Mouse (Mus musculus) retina, embryonic 14.5 days (tissue): Measurements from ENCODE around the gene Evx2.

ENCODE experiments used
- DNase-seq: peaks from one replicate; pipeline ENCODE4 v3.0.0-alpha.2; 2015; ENCODE audit warnings: low spot score

Evx2 gene

DNA sequence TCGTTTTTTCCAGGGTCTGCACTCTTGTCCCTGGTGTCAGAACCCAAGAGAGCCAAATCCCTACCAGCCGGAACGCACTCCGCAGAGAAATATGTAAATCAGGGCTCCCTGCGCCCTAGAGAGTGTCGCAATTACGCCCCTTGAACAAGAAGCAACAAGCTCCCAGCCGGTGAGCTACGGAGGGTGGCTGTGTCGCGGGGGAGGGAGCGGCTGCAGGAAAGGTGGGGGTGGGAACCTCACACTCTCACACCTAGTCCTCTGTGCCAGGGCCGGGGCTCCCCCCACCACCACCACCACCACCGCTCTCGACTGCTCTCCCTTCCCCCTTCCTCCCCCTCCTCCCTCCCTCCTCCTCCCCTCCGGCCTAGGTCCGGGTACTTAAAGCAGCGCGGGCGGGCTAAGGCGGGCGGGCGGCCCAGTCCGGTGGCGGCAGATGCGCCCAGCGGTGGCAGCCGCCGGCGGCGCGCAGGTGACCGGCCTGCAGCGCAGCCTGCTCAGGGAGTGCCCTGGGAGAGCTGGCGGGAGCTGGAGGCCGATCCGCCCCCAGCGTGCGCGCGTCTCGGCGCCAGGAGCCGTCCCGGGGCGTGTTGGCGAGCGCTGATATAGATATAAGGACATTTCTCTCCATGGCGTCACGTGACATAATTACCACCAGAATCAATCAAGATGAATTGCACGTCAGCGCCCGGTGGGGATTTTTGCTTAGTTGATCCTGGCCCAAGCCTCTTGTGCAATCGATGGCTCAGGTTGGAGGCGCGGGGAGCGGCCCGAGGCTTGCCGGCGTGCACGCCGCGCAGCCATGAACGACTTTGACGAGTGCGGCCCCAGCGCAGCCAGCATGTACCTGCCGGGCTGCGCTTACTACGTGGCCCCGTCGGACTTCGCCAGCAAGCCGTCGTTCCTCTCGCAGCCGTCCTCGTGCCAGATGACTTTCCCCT, 22.5 kb upstream of the Evx2 start:
- DNase-seq = no peak

DNA sequence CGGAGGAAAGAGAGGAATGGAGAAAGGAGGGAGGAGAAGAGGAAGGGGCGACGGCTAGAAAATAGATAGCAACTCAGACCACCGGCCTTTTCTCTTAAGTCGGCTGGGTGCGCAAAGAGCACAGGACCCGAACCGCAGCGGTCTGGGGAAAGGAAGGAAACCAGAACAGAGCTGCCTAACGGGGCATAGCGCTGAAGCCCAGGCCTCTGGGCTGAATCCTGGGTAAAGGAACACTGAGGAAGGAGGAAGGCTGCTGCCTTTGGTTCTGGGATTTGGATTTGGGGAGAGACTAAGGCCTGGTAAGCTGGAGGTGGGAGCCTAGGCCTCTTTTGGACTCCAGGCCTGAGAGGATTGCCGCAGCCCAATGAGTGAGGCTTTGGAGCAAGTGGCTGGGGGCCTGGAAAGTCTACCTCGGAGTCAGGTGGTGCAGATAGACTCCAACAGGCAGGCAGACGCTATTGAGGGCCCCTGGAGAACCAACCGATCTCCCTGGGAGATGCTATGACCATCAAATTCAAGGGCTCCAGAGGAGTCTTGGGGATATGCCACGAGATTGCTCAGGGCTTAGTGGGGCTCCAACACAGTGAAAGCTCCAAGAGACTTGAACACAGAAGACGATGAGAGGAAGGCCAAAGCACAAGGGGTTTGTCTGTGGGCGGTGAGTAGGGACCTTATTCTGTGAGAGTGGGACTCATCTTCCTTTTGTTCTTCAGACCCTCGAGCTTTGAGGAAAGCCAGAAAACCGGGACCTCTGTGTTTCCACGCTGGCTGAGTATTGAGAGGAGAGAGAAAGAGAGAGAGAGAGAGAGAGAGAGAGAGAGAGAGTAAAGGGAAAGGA, 21.4 kb upstream of the Evx2 start:
- DNase-seq = no peak

DNA sequence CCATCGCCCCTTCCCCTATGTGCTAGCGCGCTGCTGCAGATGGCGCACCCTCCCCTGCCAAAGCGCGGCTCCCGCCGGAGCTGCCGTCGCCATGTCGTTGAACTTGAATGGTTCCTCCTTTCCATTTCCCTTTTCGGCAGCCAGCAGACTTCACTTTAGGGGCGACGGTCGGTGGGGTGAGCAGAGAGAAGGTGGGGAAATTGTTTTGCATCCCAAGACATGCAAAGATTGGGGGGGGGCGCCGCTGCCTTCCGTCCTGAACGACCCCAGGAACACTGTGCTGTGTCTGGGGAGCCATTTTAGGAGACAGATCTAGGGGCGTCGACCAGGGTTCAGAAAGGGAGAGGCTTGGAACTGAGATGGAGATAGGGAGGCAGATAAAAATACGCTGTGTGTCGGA, 20.6 kb upstream of the Evx2 start:
- no peak for DNase-seq

DNA sequence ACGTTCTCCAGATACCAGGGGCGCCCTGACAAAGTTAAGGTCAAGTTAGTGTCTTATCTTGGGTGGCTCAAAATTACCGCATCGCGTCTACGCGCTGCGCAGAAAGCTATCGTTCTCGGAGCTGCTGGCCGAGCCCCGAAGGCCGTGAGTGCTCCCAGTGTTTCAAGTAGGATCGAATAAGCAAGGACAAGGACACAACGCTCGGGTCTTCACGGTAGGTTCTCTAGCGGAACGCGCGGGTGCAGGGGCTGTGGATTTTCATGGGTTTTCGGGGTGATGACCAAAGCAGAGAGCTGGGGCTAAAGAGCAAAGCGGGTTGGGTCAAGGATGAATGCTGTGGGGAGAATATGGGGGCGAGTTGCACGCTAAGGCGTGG, 20.2 kb upstream of the Evx2 start:
- DNase-seq = no peak

DNA sequence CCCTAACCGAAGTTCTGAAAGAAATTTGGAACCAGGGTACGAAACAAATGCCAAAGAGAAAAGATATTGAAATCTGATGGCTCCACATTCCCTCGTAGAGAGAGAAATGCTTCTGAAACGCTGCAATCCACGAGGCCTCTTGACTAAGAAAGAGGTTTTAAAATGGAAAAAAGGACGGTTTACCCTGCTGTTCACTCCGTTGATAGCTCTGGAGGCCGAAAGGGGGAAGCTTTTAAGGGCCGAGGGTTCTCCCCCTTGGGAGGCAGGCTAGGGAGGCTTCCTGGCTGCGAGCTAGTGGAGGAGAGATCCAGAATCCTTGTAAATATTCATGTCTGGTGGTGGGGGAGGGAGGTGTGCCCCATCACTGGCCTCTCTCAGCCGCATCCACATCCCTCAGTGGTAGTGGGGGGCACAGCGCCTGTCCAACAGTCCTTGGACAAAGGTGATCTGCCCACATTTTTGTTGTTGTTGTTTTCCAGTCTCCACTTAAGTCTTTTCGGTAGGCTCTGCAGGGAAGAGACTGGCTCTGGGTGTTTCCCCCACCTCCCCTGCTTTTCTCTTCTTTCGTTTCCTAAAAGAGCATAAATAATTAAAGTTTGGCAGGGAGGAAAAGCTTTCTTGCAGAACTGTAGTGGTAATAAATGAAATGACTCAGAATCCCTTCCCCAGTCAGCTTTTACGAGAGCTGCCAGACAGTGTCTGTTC, 19.7 kb upstream of the Evx2 start, which contains the start of gene Hoxd11:
Gene Hoxd11 (plus strand): TSS at position 667 of the 705 bp plus-strand sequence.
- DNase-seq = no peak

DNA sequence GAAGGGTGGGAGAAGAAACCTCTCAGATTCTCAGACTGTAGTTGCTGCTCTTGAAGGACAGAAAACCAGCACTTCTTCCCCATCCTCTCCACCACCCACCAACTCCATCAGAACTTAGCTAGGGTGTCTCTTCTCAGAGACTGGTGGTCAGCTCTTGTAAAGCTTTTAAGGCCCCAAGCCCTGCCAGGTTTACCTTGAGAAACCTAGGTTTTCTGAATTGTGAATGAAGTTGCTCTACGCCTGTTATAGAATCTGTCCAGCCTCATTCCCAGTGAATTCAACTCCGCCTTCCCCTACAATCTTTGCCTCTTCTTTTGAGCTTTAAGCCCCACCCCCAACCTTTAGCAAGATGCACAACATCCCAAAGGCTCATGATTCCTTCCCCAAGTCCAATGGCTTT, 17.7 kb upstream of the Evx2 start:
- no peak for DNase-seq

DNA sequence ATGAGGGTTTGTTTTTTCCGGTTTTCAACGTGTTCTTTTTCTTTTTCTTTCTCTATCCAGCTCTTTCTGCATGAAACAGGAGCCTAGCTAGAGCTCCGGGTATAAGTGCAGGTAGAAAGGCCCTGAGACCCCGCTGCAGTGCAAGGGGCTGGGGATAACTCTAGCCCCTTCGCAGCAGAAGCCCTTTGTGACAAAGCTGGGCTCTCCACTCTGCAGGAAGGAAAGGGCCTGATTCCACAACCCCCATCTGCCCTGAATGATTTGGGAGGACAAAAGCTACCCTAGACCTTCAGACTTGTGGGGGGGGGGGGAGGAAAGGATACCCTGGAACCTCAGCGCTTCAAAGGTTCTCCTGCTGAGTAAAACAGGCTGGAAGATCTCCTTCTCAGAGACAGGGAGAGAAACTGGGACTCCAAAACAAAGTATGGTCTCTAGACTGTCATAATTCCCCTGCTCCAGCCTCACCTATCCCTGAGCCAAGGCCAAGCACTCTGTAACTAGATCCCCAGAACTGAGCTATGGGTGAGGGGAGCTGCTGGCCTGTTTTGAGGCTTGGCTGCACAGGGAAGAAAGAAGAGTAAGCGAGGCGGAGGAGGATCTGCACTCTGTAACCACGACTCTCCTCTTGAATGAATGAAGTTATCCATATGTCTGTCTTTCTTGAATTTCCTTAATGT, 17.2 kb upstream of the Evx2 start:
- DNase-seq = no peak

DNA sequence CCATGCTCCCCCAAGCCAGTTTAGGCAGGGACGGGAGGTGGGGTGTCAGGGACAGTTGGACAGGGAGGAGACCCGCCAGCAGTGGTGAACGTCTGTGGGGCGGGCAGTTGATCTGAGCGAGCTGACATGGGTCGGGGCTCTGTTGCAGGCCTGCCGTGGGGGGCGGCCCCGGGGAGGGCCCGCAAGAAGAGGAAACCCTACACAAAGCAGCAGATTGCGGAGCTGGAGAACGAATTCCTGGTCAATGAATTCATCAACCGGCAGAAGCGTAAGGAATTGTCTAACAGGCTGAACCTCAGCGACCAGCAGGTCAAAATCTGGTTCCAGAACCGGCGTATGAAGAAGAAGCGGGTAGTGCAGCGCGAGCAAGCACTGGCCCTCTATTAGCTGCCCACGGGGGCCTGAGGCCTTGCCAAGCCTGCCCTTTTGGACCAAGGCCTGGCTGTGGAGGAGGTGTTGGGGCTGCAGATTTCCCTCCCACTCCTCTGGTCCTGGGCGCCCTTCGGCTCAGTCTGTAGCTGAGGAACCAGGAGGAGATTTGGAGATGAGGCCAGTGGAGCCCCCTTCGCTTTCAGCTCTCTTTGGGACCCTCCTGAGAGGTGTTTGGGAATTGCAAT, 16.4 kb upstream of the Evx2 start:
- DNase-seq = no peak

DNA sequence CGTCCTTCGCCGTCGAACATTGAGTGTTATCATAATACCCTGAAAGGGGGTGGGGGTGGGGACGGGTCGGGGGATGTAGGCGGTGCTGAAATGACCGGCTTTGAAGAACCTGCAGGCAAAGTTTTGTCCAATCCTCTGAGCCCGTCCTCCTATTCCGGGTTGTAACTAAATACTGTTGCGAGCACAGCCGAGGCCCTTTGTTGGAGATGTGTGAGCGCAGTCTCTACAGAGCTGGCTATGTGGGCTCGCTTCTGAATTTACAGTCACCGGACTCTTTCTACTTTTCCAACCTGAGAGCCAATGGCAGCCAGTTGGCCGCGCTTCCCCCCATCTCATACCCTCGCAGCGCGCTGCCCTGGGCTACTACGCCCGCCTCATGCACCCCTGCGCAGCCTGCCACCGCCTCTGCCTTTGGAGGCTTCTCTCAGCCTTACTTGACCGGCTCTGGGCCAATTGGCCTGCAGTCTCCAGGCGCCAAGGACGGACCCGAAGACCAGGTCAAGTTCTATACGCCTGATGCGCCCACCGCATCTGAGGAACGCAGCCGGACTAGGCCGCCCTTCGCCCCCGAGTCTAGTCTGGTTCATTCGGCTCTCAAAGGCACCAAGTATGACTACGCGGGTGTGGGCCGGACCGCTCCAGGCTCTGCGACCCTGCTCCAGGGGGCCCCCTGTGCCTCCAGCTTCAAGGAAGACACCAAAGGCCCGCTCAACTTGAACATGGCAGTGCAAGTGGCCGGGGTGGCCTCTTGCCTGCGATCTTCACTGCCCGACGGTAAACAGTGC, 15.7 kb upstream of the Evx2 start, which contains the start of gene Hoxd12:
Gene Hoxd12 (plus strand): TSS at position 133 of the 785 bp plus-strand sequence.
- no peak for DNase-seq

DNA sequence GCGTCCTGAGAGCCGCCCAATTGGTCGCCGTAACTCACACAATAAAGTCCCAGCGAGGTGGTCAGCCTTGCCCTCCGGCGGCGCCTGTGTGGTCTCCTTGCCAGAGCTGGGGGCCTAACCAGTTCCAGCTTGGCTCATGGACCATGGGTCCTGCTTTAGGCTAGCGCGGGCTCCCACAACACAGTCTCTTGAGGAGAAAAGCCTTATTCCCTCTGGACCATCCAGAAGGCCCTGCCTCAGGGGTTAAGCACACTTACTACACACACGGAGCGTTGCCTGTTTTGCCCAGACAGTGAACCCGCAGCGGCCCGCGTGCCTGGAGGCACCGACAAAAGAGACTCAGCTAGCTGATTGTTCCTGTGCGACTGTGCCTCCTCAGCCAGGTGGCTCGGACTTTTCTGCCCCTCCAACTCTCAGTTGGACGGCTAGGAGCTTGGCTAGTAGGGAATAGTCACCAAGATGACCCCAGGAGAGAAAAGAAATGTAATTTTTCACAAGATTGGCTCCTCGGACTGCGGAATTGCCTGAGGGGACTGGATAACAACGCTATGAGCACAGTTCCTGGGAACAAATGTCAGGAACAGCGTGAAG, 14.6 kb upstream of the Evx2 start:
- no peak for DNase-seq

DNA sequence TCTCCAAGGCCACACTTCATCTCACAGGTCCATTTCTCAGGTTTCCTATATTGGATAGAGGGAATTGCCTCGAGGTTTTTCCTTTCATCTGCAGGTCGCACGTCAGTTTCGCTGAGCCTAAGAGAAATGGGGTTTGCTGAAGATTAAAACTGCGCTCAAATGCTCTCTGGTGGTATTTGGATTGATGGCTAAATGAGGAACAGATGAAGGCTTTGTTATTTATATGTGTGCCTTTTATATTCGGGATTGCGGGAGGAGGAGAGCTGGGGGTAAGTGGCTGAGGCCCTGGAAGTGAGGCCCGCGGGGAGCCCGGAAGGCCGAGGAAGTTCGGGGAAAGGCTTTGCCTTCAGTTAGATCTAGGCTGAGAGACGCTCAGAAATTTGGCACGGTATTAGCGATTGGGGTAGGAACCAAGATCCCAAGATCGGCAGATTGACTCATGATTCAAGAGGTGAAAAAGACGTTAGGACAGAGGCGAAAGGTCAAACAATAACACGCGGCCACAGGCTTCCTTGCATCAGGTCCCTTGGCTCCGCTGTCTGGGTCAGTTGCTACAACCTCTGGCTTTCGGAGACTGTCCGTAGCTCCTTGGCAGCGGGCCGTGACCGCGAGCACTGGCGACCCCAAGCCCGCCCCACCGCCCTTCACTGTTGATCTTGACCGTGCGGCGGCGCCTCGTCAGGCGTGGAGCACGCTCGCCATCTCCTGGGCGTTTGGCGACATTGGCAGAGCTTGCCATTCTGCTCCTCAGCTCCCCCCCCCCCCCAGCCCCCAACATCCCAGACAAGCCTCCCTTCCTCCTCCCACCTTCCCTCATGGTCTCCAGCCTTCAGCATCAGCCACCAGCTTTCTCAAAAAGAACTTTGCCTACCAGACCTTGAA, 13.4 kb upstream of the Evx2 start:
- DNase-seq = peak; percentile 84

DNA sequence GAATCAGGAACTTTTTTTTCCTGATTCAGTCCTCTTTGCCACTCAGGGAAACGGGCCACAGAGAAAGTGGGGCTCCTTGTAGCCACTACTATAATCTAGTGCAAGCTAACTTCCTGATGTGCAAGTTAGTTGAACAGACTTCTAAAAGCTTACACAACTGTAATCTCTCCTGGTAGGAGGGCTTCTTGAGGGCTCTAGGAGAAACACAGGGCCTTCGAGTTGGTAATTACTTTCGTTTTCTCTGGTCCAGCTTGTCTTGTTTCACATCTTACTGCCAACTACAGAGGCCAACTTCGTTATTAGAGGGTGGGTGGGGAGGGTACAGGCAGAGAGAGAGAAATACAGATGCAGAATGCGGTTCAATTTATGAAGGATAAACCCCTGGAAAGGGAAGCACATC, 12.5 kb upstream of the Evx2 start:
- no peak for DNase-seq

DNA sequence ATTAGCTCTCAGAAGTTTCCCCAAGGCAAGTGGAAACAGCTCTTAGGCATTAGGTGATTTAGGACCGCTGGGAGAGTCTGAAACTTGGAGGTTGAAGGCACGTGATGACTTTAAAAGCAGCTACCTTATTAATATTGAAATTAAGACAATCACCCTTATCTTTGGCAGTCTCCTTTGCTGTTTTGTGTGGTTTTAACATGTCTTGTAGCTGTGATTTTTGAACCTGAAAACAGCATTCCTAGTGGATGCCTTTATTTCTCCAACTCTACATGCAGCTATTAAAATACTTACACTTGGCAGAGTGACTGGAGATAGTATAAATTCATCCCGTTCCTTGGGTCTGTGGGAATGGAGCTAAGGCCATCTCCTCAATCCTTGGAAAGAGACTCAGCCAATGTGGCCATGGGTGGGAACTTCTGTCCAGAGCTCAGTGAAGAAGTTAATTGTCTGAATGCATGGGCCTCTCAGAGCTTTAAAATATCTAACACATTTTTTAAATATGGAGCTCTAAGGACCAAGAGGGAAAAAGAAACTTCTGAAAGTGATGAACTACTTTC, 11.4 kb upstream of the Evx2 start:
- no peak for DNase-seq

DNA sequence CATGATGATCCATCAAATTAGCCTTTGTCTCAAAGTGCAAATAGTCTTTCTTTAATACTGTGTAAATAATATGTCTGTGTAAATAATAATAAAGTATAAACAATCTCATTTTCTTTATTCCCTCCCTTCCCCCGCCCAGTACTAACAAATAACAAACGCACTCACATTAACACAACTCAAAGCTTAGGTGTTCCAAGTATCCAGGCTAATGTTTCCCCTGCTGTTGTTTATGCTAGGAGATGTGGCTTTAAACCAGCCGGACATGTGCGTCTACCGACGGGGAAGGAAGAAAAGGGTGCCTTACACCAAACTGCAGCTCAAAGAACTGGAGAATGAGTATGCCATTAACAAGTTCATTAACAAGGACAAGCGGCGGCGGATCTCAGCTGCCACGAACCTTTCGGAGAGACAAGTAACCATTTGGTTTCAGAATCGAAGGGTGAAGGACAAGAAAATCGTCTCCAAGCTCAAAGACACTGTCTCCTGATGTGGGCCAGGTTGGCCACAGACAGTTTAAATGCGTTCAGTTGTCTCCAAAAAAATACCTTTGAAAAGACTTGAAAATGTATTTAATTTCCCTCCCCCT, 10.4 kb upstream of the Evx2 start:
- no peak for DNase-seq

DNA sequence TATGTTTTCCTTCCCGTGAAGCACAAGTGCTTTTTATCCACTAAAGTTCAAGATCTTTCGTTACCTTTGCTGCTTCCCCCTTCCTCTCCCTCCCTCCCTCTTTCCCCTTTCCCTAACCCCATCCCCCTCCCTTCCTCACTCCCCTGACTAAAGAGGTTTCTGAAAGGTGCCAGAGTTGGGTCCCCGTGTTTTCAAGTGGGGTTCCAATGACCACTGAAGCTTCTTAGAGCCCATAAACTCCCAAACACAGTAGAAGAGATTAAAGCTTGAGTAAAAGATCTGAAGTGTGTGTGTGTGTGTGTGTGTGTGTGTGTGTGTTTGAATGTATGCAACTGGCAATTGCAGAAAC, 9.8 kb upstream of the Evx2 start:
- DNase-seq = no peak

DNA sequence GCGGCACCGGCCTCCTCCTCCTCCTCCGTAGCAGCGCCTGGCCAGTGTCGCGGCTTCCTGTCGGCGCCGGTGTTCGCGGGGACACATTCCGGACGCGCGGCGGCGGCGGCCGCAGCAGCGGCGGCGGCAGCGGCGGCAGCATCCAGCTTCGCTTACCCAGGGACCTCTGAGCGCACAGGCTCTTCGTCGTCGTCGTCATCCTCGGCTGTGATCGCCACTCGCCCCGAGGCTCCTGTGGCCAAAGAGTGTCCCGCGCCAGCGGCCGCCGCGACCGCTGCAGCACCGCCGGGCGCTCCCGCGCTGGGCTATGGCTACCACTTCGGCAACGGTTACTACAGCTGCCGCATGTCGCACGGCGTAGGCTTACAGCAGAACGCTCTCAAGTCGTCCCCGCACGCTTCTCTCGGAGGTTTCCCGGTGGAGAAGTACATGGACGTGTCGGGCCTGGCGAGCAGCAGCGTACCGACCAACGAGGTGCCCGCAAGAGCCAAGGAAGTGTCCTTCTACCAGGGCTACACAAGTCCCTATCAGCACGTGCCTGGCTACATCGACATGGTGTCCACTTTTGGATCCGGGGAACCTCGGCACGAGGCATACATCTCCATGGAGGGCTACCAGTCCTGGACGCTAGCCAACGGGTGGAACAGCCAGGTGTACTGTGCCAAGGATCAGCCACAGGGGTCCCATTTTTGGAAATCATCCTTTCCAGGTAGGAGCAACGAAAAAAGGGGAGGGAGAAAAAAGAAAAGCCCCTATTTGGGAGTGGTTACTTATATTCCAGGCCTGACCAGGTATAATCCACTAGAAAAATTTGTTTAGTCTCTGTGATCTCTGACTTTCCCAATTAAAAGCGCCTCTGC, 9.2 kb upstream of the Evx2 start:
- no peak for DNase-seq

DNA sequence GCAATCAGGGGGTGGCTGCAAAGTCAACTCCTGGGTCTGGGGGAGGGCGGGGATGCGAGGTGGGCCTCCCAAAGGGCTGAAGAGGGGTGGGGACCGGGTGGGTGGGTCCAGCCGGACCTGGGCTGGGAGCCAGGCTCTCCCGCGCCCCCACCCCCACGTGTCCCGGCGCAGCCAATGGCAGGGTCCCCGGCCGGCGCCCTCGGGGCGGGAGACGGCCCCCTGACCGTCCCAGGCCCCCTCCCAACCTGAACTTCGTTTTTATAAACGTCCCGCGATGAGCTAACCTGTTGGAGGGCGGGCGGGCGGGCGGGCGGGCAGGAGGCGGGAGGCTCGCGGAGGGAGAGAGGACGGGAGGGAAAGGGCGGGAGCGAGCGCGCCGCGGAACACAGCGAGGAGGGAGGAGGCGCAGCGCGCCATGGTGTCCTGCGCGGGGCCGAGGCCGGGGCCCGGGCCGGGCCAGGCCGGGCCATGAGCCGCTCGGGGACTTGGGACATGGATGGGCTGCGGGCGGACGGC, 8.5 kb upstream of the Evx2 start, which contains the start of gene Hoxd13:
Gene Hoxd13 (plus strand): TSS at position 469 of the 516 bp plus-strand sequence.
- no peak for DNase-seq
